Mouse (Mus musculus): ENCODE measurements around the gene Rapgef4.

GRCm38 (mm10) chr2:72108448-72109312 lies 127.6 kb downstream of the Rapgef4 start:
- no peak for TF ChIP-seq POLR2A (IDR thresholded peaks at IDR 0.05; ENCODE audit: extremely low read depth, insufficient read depth, low read length)
- TF ChIP-seq CTCF (IDR thresholded peaks at IDR 0.05; ENCODE audit: extremely low read depth, insufficient read depth, low read length) = no peak
